Mouse (Mus musculus): Measurements from ENCODE around the gene Tctn1.
A peak's percentile ranks its signal among the peaks of the same experiment; 100 is the strongest.

Tctn1 gene

DNA sequence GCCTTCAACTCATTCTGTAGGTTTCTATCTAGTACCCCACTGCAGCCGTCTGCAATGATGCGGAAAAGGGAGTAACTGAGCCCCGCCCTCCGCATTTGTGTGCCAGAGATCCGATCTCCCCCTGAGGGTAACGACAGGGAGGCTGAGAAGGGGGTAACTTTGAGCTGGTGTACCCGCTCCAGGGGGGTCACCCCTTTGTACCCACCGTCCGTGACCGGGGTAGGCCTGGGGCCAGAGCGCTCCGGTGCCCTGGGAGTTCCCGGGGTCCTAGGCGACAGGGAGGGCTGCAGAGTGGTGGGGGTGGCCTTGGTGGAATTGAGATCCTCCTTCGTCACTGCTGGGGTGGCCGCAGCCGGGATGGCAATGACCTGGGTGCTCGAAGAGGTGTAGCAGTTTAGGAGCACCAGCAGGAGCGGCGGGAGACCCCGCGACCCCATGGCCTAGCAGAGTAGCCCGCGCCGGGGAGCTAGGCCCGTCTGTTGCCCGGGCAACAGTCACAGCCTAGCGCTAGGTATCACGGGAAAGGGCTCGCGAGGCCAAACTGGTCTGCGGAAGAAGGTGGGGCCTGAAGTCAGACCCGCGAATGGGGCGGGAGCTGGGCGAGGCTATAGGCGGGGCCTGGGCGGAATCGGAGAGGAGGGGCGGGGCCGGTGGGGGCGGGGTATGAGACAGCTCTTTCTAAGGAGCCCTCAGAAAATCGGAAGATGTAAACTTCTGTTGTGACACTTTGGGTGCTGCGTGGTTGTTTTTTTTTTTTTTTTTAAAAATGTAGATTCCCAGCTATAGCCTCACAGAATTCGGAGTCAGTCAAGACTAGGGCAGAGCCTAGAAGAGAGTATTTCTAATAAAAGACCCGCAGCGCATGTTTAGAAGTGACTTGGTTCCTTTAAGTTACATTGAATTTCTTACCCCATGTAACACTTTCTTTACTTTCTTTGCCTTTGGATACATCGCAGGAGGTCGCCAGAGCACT, at the start of gene Tctn1:
Gene Tctn1, minus strand, starts transcription at position 528 of the 973 bp plus-strand sequence.
- DNase-seq: peak; percentile 91

DNA sequence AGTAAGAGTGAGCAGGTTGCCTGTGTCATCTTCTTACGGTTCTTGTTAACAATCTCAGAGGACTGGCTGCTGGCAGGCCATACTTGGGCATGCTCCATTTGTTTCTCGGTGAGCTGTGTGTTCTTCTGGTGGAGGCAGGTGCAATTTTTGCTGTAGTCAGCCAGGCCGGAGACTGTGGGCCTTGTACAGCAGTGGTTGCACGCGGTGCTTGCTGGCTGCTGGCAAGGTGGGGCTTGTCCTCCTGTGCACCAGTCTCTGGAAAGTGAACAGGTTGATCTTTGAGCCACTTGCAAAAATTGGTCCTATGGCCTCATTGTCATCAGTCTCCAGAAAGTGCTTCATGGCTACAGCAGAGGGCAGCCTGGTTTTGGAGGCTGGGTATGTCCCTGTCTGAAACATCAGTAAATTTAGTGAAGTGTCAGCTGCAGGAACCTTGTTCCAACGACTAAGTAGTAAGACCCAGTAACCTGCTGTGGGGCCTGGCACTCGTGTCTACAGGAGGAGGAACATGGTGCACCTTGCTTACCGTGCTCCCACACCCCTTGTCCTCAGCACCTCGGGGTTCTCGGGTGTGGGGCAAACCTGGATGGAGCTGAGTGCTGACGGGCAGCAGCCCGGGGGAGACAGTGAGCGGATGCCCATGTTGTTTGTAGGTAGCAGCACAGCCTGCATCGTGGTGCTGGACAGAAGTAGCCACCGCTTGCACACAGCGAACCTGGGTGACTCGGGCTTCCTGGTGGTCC, 48.9 kb upstream of the Tctn1 start:
- DNase-seq: no peak

DNA sequence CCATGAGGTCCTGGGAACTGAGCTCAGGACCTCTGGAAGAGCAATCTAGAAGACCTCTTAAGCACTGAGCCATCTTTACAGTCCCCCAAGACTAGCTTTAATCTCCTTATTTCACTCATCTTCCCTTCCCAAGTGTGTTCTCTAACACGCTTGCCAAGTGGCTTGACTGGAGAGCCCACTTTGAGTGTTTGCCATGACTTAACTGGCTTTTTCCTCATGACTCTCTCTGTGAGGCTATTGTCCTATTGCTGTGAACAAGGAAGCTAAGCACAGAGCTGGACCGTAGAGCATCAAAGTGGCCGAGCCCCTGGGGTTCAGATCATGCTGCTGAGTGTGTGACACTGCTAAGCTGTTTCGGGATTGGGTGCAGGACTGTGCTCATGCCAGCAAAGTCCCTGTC, 48.1 kb upstream of the Tctn1 start:
- DNase-seq: no peak

DNA sequence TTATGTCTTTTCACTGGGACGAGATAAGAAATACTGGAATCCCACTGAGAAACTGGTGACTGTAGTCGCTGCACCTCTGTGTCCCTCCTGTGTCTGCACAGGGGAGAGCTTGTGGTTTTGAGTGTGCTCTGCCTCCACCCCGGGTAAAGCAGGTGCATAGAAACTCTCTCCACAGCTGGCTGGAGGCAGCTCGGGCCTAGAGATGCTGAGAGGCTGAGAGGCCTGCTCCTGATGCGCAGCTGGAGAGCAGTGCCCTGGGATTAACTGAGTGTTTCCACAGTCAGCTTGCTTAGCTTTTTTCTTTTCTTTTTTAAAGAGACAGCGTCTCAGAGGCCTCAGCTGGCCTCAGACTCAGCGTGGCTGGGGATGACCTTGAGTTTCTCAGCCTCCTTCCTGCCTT, 47.4 kb upstream of the Tctn1 start:
- DNase-seq: no peak

DNA sequence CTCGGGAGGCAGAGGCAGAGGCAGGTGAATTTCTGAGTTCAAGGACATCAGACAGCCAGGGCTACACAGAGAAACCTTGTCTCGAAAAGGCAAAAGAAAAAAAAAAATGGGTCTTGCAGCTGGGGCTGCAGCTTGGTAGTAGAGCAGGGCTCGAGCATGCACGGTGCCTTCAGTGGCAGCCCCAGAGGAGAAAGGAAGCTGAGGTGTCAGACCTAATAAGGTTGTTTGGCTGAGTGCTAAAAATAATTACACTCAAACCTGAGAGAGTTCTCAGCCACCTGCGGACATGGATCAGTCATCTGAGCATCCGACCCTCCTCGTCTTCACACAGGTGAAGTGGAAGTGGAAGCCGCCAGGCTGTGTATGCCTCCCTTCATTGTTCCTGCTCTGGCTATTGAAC, 46.4 kb upstream of the Tctn1 start:
- DNase-seq: no peak

DNA sequence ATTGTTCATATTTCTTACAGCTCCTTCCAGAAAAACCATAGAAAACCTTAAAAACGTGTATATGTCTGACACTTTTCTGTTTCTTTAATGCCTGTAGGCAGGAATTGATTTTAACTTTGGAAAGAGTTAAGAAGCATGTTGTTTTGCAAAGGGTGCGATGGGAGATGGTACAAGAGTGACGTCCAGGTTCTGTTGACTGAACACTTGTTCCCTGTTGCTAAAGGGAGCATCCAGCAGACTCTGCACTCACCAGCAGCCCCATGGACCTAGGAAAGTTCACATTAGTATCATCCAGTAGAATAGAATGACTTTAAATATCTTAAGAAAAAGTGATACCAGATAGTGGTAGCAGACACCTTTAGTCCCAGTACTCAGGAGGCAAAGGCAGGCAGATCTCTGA, 42.3 kb upstream of the Tctn1 start:
- DNase-seq: no peak

DNA sequence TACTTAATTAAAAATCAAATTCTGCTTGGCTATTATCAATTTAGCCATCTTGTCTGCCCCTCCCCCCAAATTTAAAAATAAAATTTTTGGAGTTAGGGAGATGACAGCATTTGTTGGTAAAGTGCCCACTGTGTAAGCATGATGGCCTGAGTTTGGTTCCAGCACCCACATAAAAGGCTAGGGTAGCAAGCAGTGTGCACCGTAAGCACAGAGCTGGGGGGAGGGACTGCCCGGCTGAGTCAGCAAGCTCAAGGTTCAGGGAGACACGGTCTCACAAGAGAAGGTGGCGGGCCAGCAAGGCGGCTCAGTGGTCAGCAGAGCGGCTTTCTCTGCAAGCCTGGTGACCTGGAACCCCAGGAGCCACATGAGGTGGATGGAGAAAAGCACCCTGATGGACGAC, 41.2 kb upstream of the Tctn1 start:
- no peak for DNase-seq

DNA sequence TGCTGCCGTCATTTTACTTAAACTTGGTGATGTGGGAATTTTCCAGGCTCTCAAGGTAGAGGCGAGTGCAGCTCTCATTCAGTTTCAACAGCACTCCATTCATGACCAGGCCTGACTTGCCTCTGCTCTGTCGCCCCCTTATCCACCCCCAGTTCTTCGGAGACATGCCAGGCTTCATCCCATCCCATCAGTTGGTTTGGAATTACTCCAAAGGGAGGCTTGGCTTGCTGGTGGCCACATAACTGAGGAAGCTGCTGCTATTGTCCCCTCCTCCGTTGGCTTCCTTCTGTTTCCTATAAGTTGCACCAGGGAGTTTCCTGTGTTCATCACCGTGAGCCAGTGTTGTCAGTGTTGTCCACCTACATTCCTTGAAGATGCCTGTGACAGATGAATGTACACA, 40.3 kb upstream of the Tctn1 start:
- DNase-seq: no peak

DNA sequence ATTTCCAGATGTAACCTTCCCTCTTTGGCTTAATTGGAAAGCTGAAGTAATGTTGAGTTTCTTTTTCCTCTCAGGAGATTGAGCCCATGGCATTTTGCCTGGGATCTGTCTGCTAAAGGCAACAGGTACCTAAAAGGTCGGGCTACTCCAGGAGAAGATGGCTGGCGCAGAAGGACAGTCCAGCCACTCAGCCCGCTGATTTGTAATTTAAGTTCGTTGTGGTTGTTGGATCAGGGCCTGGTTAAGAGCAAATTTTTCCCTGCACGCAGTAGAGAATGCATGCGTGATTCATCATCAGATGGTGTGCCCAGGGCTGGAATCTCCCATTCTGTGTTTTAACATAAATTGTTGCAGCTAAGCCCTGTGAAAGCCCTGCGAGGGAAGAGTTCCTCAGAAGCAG, 39.7 kb upstream of the Tctn1 start:
- no peak for DNase-seq

DNA sequence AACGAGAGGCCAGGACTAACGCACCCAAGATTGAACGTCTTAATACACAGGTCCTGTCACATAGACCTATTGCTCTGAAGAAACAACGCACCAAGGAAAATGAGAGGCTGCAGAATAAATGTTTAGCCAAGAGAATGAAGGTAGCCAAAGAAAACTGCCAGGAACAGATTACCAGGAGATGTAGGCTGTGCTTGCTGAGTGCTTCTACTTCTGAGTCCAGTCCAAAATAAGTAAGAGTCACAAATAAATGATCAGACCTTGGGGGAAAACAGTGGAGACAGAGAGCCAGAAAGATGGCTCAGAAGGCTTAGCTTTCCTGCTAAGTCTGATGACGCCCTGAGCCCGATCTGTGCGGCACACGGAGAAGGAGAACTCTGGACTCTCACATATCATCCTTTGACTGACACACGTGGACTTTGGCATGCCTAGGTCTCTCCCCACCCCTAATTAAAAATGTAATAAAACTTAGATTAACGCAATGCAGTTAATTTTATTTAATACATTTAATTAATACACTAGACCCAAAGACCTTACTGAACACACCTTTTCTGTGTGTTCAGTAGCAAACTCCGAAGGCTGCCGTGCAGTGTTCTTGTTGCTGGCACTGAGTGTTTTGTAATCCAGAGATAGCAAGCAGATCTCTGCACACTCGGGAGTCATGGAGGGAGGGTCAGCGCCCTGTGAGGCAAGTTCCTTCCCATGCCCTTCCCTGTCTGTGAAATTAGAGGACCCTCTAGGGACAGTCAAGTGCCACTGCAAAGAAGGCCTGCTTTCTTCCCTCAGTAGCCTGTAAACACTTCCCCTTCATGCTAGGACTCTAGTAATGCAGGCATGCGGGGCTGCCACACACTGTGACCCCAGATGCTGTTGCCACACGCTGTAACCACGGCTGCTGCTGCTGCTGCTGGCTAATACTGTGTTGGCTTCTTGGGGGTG, 38.8 kb upstream of the Tctn1 start:
- DNase-seq: no peak

DNA sequence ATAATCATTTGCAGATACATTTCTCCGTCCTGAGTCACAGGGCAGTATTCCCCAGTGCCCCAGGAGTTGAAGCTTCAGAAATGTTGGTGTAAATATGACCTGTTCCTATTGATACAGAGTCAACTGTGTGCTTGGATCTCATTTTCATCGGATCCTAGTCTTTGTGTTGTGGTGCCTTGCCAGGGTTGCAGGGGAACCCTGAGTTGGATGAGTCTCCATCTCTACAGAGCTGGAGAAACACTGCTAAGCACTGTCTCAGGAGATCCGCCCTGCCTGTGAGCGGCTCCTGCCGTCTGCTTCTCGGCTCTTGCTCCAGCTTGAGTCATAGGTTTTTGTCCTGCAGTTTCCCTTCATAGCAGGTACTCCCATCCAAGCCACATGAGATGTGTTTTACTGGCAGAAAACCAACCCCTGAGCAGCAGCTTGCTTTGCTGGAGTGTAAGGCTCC, 35.8 kb upstream of the Tctn1 start:
- no peak for DNase-seq

DNA sequence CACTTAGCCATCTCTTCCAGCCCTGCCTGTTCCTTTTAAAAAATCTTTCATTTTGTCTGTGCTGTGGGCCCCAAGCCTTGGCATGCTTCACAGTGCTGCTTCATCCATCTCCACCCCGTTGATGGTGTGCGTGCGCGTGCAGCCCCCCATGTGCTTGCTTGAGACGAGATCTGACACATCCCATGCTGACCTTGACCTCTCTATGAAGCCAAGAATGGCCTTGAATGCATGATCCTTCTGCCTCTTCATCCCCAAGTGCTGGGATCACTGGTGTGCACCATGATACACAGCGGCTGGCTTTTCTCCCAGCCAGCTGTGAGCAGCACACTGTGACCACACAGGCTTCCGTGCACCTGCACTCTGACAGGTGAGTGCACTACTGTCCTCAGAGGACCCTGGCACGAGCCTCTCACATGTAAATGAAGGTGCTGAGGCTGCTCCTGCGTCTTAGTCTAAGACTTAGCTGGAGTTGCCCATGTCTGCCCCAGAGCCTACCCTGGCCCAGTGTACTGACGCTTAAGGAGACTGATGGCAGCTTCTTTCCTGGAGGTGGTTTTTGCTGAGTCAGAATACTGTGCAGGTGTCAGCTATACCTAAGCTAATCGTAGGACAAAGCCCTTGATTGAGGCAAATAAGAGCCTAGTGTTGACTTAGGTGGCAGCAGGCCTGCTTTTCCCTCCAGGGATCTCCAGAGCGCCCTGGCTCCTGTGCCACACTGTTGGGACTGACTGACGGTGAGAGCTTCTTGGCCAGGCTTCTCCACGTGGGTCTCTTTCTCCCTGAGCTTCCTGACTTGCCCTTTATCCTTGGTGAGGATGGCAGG, 31.1 kb upstream of the Tctn1 start:
- no peak for DNase-seq

DNA sequence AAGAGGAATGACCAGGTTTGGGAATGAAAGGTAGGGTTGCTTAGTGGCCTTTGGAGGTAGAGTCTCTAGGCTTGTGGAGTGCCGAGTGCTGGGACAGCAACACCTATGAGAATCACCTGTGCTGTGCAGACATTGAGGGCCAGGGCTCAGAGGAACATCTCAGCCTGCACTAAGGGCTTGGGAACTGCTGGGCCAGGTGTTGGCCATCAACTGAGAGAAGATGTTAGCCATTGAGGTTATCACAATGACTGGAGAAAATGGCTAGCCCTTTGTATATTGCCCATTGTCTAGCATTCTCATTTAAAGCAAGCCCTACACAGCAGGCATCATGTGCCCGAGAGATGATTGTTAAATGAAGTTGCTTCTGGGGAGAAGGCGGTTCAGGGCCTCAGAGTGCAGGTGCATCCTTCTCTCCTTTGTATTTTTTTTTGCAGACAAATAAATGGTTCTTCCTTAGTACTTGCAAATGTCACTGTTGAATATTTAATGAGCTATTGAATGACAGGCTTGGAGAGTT, 30.0 kb upstream of the Tctn1 start:
- no peak for DNase-seq

DNA sequence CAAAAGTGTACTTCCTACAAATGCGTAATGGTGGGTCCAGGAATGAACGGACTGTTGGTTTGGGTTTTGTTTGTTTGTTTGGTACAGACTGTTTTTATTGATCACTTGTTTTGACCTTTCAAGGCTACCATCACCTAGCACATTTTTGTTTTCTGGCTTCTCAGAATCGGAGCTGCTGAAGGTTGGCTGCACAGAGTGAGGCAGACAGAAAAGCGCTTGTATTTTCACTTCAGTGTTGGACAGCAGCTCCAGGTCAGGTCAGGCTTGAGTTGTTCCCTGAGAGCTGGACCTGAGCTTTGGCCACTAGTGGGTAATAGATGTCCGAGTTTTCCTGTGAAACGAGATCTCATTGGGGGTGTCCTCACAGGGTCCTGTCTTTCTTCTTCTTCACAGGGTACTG, 28.9 kb upstream of the Tctn1 start:
- DNase-seq: no peak

DNA sequence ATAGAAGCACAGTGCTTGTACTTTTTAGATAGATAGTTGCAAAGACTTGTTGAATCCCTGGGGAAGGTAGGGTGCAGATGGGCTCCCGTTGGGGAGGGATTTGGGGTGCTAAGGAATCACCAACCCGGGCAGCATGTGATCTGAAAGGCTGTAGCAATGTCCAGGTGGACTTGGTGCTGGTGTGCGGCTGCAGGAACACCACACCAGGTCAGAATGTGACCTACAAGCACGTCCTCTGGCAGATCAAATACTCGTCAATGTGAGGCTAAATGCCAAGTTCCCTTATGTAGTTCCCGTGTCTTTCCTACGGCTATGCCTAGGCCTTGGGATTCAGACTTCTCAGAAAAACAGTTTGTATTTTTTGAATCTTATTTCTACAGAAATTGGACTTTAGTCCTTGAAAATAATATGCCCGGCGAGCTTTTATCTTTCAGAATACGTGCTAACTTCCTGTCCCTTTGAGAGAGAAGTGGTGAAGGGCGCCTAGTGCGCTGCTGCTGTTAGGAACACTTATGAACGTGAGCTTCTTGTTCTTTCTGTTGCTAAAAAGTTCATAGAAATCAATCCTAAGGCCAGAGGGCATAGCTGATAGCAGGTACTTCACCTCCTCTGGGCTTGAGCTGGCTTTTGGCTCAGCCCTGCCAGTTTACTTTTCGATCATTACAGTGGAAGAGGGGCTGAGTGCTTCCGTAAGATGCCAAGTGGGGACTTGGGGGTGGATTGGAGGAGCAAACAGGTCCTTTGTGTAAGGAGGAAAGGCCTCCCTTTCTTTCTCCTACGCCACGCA, 27.5 kb upstream of the Tctn1 start:
- no peak for DNase-seq

DNA sequence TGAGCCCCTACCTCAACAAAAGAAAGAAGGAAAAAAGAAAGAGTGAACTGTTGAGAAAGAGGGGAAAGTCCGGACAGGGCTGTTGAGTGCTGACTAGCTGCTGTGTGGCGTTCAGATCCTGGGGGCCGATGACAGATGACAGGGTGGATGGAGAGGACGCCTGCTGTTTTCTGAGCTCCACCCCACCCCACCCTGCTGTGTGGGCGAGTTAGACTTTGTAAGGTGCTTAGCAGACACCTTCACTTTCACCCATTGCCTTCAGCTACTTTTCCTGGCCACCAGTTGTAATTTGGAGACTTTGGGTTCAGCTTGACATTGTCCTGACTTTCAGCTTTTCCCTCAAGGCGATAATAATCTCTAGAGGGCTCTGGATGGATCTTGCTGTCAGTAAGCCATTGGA, 26.9 kb upstream of the Tctn1 start:
- DNase-seq: no peak

DNA sequence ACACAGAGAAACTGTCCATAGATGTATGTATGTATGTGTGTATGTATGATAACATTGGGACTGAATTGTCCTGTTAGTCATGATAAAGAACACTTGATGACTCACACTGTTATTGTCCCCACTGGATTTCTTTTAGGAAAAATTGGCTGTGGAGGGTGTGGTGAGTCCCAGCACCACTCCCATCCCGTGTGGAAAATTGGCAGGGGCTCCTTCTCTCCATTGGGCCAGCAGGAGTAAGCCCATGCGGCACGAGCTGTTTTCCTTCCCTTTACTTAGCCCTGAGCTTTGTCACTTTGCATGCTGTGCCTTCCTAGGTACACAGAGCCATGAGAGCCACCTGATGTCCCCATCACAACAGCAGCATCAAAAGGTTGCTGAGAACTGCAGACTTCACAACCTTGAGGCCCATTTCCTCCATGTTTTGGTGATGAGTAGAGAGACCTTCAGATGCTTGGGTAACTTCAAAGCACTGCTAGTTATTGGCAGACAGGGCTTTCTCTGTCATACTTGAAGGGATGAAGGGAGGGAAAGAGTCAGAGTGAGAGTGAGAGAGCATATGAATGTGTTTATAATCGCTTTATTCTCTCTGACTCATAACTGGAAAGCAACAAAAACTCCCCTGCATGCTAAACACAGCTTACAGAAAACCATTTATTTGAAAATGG, 24.0 kb upstream of the Tctn1 start:
- DNase-seq: no peak

DNA sequence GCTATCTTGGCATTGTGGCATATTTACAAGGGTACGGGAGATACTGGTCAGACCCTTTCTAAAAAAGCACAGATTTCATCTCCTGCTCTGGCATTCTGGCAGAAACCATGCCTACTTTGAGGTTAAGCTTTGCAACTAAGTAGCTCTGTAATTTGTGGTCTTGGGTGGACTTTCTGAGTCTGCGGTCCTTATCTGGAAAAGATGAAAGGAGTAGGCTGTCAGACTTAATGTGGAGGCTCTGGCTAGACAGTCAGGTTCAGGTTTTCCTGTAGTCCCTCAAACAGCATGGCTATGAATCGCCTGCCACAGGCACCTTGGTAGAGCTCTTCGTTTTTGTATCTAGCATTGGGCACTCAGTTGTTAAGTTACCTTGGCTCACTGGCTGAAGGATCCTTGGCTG, 22.8 kb upstream of the Tctn1 start:
- no peak for DNase-seq

DNA sequence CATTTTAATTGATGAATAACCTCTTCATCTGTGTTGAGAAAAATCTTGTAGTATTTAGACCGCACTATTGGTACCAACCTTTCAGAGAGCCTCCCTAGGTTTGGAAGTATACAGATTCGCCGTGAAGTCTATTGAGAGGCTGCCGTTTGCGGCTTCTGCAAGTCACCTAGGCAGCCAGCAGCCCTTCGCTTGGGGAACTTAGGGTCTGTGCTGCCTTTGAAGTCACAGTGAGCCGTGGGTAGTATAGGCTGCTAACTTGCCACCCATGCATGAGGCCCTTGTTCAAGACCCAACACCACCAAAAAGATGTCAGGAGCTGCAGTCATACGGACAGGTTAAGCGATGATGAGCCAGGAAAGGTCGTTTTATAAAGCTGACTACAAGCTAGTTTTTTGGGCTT, 21.9 kb upstream of the Tctn1 start:
- DNase-seq: no peak

DNA sequence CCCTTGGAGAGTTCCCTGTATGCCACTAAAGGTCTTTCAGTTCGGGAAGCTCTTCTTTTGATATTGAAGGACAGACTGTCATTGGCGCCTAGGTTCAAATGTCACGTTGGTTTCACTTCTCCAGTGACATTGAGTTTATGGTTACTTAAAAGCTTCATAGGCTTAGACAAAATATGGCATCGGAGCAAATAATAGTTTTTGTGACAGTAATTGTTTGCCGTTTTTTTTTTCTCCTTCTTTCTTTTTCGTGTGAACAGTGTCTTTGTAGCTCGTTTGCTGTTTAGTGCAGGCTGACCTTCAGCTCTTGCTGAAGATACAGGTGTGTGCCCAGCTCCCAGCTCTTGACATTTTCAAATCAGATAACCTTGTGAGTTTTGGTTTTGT, 21.5 kb upstream of the Tctn1 start:
- DNase-seq: no peak

All from right cerebral cortex, postnatal 4 days (tissue).